Mouse (Mus musculus): Measurements from ENCODE around the gene Sh3bgr.

DNA sequence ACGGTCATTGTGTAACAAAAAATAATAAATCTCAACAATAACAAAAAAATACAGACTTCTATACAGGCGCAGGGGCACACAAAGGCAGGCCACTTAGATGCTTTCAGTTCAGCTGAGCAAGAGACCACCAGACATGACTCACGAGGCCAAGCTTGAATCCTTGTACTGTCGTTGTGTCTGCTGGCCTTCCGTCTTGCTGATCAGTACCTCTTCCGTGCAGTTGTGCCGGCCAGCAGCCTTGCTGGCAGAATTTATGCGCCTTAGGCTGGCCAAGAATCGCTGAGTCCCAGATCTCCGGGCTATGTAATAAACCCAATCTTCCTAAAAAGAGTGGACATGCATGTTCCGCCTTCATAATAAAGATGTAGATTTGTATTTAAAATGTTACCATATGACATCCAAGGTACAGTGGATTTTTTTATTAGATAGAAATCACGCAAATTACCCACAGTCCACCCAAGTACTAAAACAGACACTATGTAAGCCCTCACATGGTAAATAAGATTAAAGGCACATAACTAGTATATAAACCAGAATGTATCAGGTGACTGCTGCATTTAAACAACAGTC, 41.7 kb upstream of the Sh3bgr start:
- TF ChIP-seq CTCF (IDR thresholded peaks at IDR 0.05; ENCODE audit: low read depth) (no peak), EP300 (IDR thresholded peaks at IDR 0.05; ENCODE audit: low read depth) (no peak)

Data from heart, postnatal 0 days (tissue).